Mouse (Mus musculus) left cerebral cortex, adult 9 months (tissue): ENCODE measurements at regions not wholly inside any gene's neighbourhood (a gene's known extent, or its start where the extent isn't known, plus 50 kb on each side); places are given as distances from the start of the nearest gene placed in this dataset.

Experiments used
- DNase-seq, 2 experiments: peaks; one replicate each; pipeline ENCODE4 v3.0.0; 2022; ENCODE audit warnings: low spot score in 2 of 2

- no peak for DNase-seq
Measured at GRCm38 (mm10) chr10:98761080-98761479, 153.1 kb upstream of the Atp2b1 start.

- peak in 1 of 2 experiments; percentile 35 for DNase-seq
Measured at GRCm38 (mm10) chr10:98765786-98766419, 148.3 kb upstream of the Atp2b1 start.

GRCm38 (mm10) chr10:98779783-98780182, 134.4 kb upstream of the Atp2b1 start:
- no peak for DNase-seq

GRCm38 (mm10) chr10:98780938-98781337, 133.3 kb upstream of the Atp2b1 start:
- DNase-seq, result no peak

- no peak for DNase-seq
Measured at GRCm38 (mm10) chr10:98781888-98782351, 132.3 kb upstream of the Atp2b1 start.

- DNase-seq, result no peak
Measured at GRCm38 (mm10) chr10:98785411-98785810, 128.8 kb upstream of the Atp2b1 start.

GRCm38 (mm10) chr10:98786089-98786488, 128.1 kb upstream of the Atp2b1 start:
- no peak for DNase-seq

- peak in 1 of 2 experiments; percentile 29 for DNase-seq
Measured at GRCm38 (mm10) chr10:98789763-98790162, 124.4 kb upstream of the Atp2b1 start.

GRCm38 (mm10) chr10:98790456-98790855, 123.8 kb upstream of the Atp2b1 start:
- no peak for DNase-seq

- DNase-seq, result no peak
Measured at GRCm38 (mm10) chr10:98792019-98792741, 122.0 kb upstream of the Atp2b1 start.

- no peak for DNase-seq
Measured at GRCm38 (mm10) chr10:98793926-98794536, 120.2 kb upstream of the Atp2b1 start.

- DNase-seq, result no peak
Measured at GRCm38 (mm10) chr10:98796016-98796415, 118.2 kb upstream of the Atp2b1 start.

- DNase-seq, result no peak
Measured at GRCm38 (mm10) chr10:98798634-98799415, 115.4 kb upstream of the Atp2b1 start.

- no peak for DNase-seq
Measured at GRCm38 (mm10) chr10:98799830-98800229, 114.4 kb upstream of the Atp2b1 start.

GRCm38 (mm10) chr10:98800949-98801348, 113.3 kb upstream of the Atp2b1 start:
- no peak for DNase-seq

- DNase-seq, result no peak
Measured at GRCm38 (mm10) chr10:98805013-98805412, 109.2 kb upstream of the Atp2b1 start.

- peak; percentile 55 to 84 for DNase-seq
Measured at GRCm38 (mm10) chr10:98806798-98807535, 107.2 kb upstream of the Atp2b1 start.

GRCm38 (mm10) chr10:98808644-98809043, 105.6 kb upstream of the Atp2b1 start:
- DNase-seq, result no peak

GRCm38 (mm10) chr10:98829051-98829450, 85.2 kb upstream of the Atp2b1 start:
- DNase-seq, result no peak

- no peak for DNase-seq
Measured at GRCm38 (mm10) chr10:98831488-98831887, 82.7 kb upstream of the Atp2b1 start.
